Mouse (Mus musculus): ENCODE results near the gene Frmd8. TPM values are rescaled to one million over a fixed set of nuclear protein-coding genes. Genes with fewer than 3 reads are reported as not detected.
A peak's percentile ranks its signal among the peaks of the same experiment; 100 is the strongest.

Frmd8 gene
- total RNA-seq (2014; rRNA removed) (11.2 and 19.1 TPM in 2 replicates), polyA plus RNA-seq (2015; fragmentation: Nextera tagmentation; extraction: Ambion mirVana) (11.2 and 11.7 TPM in 2 replicates)

- H3K27ac ChIP-seq (ENCODE audit: low read depth, low read length): peak within 1 kb of the TSS; percentile 57
- peak; percentile 97 for DNase-seq (ENCODE audit: low spot score)
- H3K27me3 ChIP-seq (ENCODE audit: insufficient read depth, low read length): no peaks in the 10 kb centered on the region
- peaks cover 6% of the 10 kb centered on the region; the same call in 1 of the 2 replicates for H3K36me3 ChIP-seq (ENCODE audit: insufficient read depth, low read length)
- under 1% methylated on average over 37 of the region's 37 CpGs for WGBS
- ATAC-seq (ENCODE audit: low FRiP score): peak; percentile 86
- peak within 1 kb of the TSS; percentile 76 for H3K4me3 ChIP-seq (ENCODE audit: low read depth, low read length)
- peaks cover 10% of the 10 kb centered on the region for H3K4me1 ChIP-seq (ENCODE audit: insufficient read depth, low read length)
- peak within 1 kb of the TSS; percentile 71 for H3K4me2 ChIP-seq (ENCODE audit: low read depth, low read length, poor library complexity, severe bottlenecking)
- peak within 1 kb of the TSS; percentile 76 for H3K9ac ChIP-seq (replicated peaks; ENCODE audit: low read length, poor library complexity, severe bottlenecking)
- no peak for TF ChIP-seq CTCF (IDR thresholded peaks at IDR 0.05)
- H3K9me3 ChIP-seq (ENCODE audit: low read length): no peaks in the 10 kb centered on the region
These were observed at the start of gene Frmd8 for GRCm38 (mm10) chr19:5874969-5875480. Frmd8 (minus strand) TSS chr19:5875274.

- H3K4me1 ChIP-seq (ENCODE audit: insufficient read depth, low read length): no peaks in the 10 kb centered on the region; the same call in 1 of the 2 replicates
- peak; percentile 90 for ATAC-seq (ENCODE audit: low FRiP score)
- H3K4me3 ChIP-seq (ENCODE audit: low read depth, low read length): peak within 1 kb of the TSS; percentile 69
- H3K27ac ChIP-seq (ENCODE audit: low read depth, low read length): peak within 1 kb of the TSS; percentile 76
- no peaks in the 10 kb centered on the region for H3K9me3 ChIP-seq (ENCODE audit: low read length)
- DNase-seq (ENCODE audit: low spot score): peak; percentile 96
- H3K27me3 ChIP-seq (ENCODE audit: insufficient read depth, low read length): no peaks in the 10 kb centered on the region
- WGBS: under 1% methylated on average over 18 of the region's 18 CpGs
- H3K36me3 ChIP-seq (ENCODE audit: insufficient read depth, low read length): no peaks in the 10 kb centered on the region
- H3K4me2 ChIP-seq (ENCODE audit: low read depth, low read length, poor library complexity, severe bottlenecking): peak within 1 kb of the TSS; percentile 71
- peak within 1 kb of the TSS; percentile 73 for H3K9ac ChIP-seq (replicated peaks; ENCODE audit: low read length, poor library complexity, severe bottlenecking)
- no peak for TF ChIP-seq CTCF (IDR thresholded peaks at IDR 0.05)
These were observed 49.6 kb upstream of the Frmd8 start, which contains the start of gene Cdc42ep2 for GRCm38 (mm10) chr19:5924713-5925093. Cdc42ep2 (minus strand) TSS chr19:5924816.

- Histone ChIP-seq H3K4me3 (ENCODE audit: low read depth, low read length) (peak overlapping the region; percentile 69), H3K36me3 (ENCODE audit: insufficient read depth, low read length) (no peaks in the 10 kb centered on the region), H3K9me3 (ENCODE audit: low read length) (no peaks in the 10 kb centered on the region), H3K27me3 (ENCODE audit: insufficient read depth, low read length) (no peaks in the 10 kb centered on the region), H3K27ac (ENCODE audit: low read depth, low read length) (peak overlapping the region; percentile 76), H3K4me1 (ENCODE audit: insufficient read depth, low read length) (no peaks in the 10 kb centered on the region; the same call in 1 of the 2 replicates), H3K4me2 (ENCODE audit: low read depth, low read length, poor library complexity, severe bottlenecking) (peak overlapping the region; percentile 71), H3K9ac (replicated peaks; ENCODE audit: low read length, poor library complexity, severe bottlenecking) (peak overlapping the region; percentile 73)
- under 1% methylated on average over 38 of the region's 38 CpGs for WGBS
- TF ChIP-seq CTCF (IDR thresholded peaks at IDR 0.05): peak; percentile 86
- ATAC-seq (ENCODE audit: low FRiP score) (peak; percentile 80), DNase-seq (ENCODE audit: low spot score) (peak; percentile 95)
These were observed 49.1 kb upstream of the Frmd8 start for GRCm38 (mm10) chr19:5923990-5924712.

- H3K9ac ChIP-seq (replicated peaks; ENCODE audit: low read length, poor library complexity, severe bottlenecking): no peak overlapping the region
- no peak overlapping the region for H3K4me2 ChIP-seq (ENCODE audit: low read depth, low read length, poor library complexity, severe bottlenecking)
- no peak overlapping the region for H3K27ac ChIP-seq (ENCODE audit: low read depth, low read length)
- no peaks in the 10 kb centered on the region for H3K9me3 ChIP-seq (ENCODE audit: low read length)
- H3K27me3 ChIP-seq (ENCODE audit: insufficient read depth, low read length): no peaks in the 10 kb centered on the region
- ATAC-seq (ENCODE audit: low FRiP score) (no peak), DNase-seq (ENCODE audit: low spot score) (no peak)
- no peaks in the 10 kb centered on the region; the same call in 1 of the 2 replicates for H3K4me1 ChIP-seq (ENCODE audit: insufficient read depth, low read length)
- no peak overlapping the region for H3K4me3 ChIP-seq (ENCODE audit: low read depth, low read length)
- no peak for TF ChIP-seq CTCF (IDR thresholded peaks at IDR 0.05)
- H3K36me3 ChIP-seq (ENCODE audit: insufficient read depth, low read length): peaks cover 9% of the 10 kb centered on the region
- 92% methylated on average over 3 of the region's 3 CpGs for WGBS
These were observed 47.9 kb upstream of the Frmd8 start for GRCm38 (mm10) chr19:5922963-5923362.

GRCm38 (mm10) chr19:5922119-5922942 is 47.3 kb upstream of the Frmd8 start:
- no peak for ATAC-seq (ENCODE audit: low FRiP score)
- Histone ChIP-seq H3K4me3 (ENCODE audit: low read depth, low read length) (no peak overlapping the region), H3K27me3 (ENCODE audit: insufficient read depth, low read length) (no peaks in the 10 kb centered on the region), H3K4me1 (ENCODE audit: insufficient read depth, low read length) (no peaks in the 10 kb centered on the region; the same call in 1 of the 2 replicates), H3K4me2 (ENCODE audit: low read depth, low read length, poor library complexity, severe bottlenecking) (peak overlapping the region; percentile 20), H3K27ac (ENCODE audit: low read depth, low read length) (no peak overlapping the region), H3K9ac (replicated peaks; ENCODE audit: low read length, poor library complexity, severe bottlenecking) (0 out of 2 replicates have a peak overlapping the region, but pooled peaks have one; percentile 24), H3K9me3 (ENCODE audit: low read length) (no peaks in the 10 kb centered on the region), H3K36me3 (ENCODE audit: insufficient read depth, low read length) (peaks cover 15% of the 10 kb centered on the region)
- 77% methylated on average over 15 of the region's 15 CpGs for whole genome bisulfite sequencing
- no peak for DNase-seq (ENCODE audit: low spot score)
- no peak for TF ChIP-seq CTCF (IDR thresholded peaks at IDR 0.05)
